Mouse (Mus musculus) right cerebral cortex, adult 2 months (tissue): ENCODE measurements at regions not wholly inside any gene's neighbourhood (a gene's known extent, or its start where the extent isn't known, plus 50 kb on each side); places are given as distances from the start of the nearest gene placed in this dataset.
"Not testable (repeated sequence)": the region's sequence is repeated elsewhere in the genome, so short reads cannot be mapped to it uniquely, and the experiment has no call there.

Experiments
- DNase-seq, 2 experiments: peaks; one replicate each; pipeline ENCODE4 v3.0.0; 2021 to 2022; ENCODE audit warnings: low spot score in 2 of 2

- no peak for DNase-seq
These were observed 288.2 kb upstream of the Adamts5 start for GRCm38 (mm10) chr16:86189874-86190273.

DNA sequence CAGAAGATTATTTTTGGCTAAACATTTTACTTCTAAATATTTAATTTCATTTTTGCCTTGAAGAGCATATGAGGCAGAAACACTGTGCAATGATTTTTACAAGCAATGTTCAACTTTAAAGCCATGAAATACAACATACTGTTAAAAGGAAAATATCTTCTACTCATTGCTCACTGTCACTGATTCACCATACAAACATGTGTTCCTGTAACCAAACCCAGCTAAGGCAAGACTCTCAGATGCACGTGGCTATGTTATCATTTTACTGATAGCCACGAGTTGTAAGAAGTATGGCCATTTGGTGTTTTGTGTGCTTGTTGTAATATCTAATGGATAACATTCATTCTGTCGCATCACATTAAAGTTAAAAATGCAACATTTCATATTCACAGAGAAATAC, 287.3 kb upstream of the Adamts5 start:
- DNase-seq: no peak

DNA sequence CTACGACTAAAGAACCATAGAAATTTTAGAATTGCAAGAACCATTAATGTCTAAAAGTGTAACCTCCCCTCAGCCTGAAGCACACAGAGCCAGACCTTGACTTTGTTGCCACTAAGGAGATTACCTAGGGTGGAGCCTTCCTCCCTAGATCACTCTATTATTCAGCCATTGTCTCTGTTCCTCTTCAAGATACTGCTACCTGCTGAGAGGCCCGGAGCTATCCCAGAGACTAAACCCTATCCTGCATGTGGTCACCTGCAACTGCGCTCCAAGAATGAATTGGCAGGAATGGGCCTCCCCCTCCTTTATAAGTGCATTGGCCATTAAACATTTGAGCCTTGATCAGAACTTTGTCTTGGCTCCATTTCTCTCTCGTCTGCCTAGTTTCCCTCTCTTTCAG, 286.0 kb upstream of the Adamts5 start:
- DNase-seq: not testable (repeated sequence)

- no peak for DNase-seq
These were observed 257.6 kb upstream of the Adamts5 start for GRCm38 (mm10) chr16:86159021-86159815.

DNA sequence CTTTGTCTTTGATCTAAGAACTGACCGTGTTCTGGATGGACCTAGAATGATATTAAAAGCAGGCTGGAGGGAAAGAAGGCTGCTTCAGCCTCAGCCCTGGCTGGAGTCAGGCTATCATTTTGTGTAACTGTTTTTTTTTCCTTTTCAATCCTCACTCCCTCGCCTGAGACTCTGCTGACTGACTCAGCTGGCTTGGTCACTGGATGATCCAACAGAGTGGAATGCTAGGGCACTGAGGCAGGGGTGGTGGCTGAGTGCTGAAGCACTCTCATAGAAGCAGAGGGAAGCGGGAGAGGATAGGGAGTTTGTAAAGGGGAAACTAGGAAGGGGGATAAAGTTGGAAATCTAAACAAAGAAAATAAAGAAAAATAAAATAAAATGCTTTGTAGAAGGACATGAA, 236.5 kb upstream of the Adamts5 start:
- DNase-seq: no peak

DNA sequence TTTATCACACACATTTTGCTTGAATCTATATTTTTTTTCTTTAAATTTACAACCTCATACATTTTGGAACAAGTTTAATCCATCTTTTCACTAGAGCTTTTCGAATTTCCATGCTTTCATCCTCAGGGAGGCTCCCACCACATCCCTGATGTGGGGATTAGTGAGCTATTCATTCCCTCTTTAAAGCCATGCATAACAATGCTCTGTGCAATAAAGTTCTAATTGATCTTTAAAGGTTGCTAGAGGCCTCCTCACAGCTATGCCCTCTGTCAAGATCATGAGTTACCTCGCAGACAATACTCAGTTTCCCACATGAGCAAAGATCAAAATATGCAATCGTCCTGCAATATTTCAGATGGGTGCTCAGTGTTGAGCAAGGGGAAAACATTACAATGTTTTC, 234.5 kb upstream of the Adamts5 start:
- no peak for DNase-seq

DNA sequence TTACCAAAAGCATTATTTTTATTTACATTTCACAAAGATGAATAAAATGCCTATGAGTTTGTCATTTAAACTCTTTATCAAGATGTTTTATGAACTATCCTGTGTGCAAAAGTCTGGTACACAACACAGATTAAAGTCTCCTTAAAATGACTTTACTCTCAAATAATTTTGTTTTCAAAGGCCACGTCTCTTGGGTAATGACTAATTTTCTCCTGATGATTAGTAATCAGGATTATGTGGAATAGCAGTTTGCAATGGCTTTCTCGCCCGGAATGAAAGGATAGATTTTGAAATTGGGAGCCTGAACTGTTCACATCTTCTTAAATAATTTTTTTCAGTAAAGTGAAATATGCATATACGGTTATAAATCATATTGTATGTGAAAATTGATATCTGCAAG, 225.8 kb upstream of the Adamts5 start:
- no peak for DNase-seq

DNA sequence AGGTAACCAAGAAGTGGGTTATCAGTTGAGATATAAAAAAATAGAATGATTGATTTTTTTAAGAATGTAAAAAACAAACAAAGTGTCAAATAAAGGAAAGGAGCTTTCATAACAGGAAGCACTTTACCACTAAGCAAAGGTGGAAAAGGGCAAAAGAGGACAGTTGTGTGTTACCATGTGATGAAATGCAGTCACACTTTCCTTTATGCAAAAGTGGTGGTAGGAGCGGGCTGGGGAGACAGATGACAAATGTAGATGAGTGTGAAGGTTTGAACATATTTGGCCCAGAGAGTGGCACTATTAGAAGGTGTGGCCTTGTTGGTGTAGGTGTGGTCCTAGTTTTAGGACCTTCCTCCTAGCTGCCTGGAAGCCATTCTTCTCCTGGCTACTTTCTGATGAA, 222.6 kb upstream of the Adamts5 start:
- DNase-seq: no peak

DNA sequence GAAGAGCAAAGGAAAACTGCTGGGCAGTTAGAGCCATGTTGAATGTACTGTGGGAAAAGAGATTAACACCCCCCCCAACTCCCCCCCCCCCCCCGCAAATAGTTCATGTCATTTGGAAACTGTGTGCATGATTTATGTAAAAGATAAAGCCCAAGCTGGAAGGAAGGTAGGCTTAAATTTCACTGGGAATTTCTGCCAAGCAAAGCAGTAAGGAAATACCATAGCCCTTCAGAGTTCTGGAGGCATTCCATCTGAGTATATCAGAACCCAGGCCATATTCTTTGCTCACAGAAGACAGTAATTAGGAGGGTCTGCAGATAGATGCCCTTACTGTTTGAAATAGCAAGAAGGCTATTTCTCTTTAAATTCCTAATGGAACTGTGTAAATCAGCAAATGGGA, 221.3 kb upstream of the Adamts5 start:
- no peak for DNase-seq

- no peak for DNase-seq
These were observed 216.3 kb upstream of the Adamts5 start for GRCm38 (mm10) chr16:86117959-86118358.

- no peak for DNase-seq
These were observed 214.2 kb upstream of the Adamts5 start for GRCm38 (mm10) chr16:86115587-86116376.

DNA sequence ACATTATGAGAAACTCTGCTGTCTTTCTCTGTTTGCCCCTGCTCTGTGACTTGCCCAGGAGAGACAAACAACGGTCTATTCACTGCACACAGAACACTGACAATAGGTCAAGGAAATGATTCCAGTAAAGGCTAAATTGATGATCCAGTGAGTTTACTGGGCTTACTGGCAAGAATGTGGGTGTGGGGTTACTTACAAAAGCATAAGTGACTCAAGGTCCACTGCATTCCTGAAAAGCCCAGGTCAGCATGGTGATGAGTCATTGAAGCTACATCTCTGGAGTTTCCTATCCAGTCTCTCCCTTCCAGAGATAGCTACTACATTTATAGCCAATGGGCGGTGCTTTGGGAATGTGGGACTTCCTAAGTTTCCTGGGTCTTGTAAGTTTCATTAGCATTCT, 192.8 kb upstream of the Adamts5 start:
- no peak for DNase-seq

GRCm38 (mm10) chr16:86090175-86090574, 188.5 kb upstream of the Adamts5 start:
- DNase-seq: no peak

DNA sequence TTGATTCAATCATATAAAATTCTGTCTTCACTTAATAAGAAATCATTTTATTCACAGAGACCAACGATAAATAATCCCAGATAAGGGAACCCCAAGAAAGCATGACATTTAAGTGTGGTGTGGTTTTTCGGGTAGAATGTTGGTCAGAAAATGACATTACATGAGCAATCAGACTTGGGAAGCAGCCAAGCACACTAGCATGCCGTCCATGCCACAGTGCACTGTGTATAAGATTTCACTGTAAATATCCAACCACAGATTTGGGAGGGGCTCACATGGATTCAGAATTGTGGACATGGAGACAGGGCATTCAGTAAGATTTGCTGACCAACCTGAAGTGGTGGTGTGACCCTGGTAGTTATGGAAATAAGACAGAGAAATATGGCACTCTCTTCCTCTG, 185.8 kb upstream of the Adamts5 start:
- no peak for DNase-seq

GRCm38 (mm10) chr16:86067628-86068364, 166.2 kb upstream of the Adamts5 start:
- no peak for DNase-seq

- DNase-seq: no peak
These were observed 158.5 kb upstream of the Adamts5 start for GRCm38 (mm10) chr16:86060087-86060486.

GRCm38 (mm10) chr16:86044695-86045094, 143.1 kb upstream of the Adamts5 start:
- DNase-seq: no peak

GRCm38 (mm10) chr16:86034772-86035171, 133.1 kb upstream of the Adamts5 start:
- no peak for DNase-seq

DNA sequence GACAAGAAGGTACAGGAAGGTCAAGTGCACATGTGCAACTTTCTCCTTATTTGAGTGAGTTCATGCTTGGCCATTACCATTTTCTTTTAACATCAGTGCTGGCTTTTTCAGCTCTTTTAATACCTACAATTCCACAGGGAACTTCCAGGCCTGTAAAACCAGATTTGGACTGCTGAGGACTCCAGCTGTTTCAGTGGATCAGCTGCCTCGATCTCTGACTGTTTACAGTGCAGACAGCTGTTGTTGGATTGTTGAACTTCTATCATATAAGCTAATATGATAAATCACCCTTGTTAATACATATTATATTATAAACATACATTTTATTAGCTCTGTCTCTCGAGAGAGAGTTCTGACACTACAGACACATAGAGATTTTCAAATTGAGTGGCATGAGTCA, 126.1 kb upstream of the Adamts5 start:
- DNase-seq: no peak

GRCm38 (mm10) chr16:86015336-86015735, 113.7 kb upstream of the Adamts5 start:
- peak; percentile 13 to 26 for DNase-seq

DNA sequence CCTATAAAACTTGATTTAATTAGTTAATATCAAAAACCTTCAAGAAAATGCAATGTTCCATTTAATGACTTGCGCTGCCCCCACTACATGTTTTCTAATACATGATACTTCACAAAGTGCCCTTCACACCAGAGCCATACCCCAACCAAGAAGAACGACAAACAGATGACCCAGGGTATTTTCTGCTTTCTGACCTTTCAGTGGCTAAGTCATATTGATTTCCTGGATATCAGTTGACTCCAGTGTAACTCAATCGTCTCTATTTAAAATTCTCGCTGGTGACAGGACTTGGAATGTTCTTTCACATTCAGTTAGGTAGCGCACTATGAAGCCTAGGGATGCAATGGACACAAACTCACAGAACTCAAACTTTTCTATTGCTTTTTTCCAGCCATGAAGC, 109.4 kb upstream of the Adamts5 start:
- no peak for DNase-seq

DNA sequence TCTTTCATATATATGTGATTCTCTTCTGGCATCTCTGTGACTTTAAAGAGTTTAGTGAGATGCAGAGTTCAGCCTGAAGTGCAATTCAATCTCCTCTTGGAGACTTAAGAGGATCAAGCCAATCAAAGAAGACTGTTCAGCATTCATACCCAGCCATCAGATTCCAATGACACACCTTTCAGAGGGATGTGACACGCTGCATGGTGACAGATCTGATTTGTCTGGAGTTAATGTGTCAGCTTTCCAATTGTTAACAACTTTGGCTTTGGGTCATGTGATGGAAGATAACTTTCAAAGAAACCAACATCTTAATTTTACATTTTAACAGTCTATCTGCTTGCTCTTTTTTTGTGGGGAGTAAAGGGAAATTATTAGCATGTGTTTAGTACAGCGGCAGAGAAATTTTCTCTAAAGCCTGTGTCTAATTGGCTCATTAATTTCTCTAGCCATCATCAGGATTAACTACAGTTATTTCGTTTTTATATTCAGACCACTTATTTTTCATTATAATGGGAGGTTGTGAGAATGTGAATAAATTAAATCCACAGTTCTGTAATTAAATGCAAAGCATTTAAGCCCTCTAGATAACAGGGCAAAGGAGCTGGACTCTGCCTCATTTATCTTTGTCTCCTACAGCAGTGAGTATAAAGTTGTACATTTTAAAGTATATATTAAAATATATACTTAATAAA, 108.2 kb upstream of the Adamts5 start:
- DNase-seq: no peak
